Mouse (Mus musculus): ENCODE measurements around the gene Hsd17b12. TPM values are rescaled to one million over a fixed set of nuclear protein-coding genes. Genes with fewer than 3 reads are reported as not detected.

The Hsd17b12 gene
- polyA plus RNA-seq, 1 experiment from 2014 or later, result 102 TPM

DNA sequence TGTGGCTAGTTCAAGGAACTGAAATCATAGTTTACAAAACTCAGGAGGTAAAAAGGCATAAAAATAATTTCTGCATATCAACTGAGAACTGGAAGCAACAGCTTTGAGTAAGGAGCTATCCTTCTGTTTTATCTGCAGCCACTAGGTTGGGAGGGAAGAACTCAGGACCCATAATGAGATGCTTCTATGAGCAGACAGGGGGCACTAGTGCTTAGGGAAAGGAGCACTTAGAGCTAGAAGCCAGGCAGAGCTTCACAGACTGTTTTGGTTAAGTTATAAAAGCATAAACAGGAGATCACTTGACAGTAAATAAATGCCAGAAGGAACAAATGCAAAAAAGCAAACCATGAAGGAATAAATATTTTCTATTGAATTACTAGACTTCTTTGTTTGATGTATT is 103.0 kb downstream of the Hsd17b12 start:
- H3K9me3 ChIP-seq (replicated peaks; ENCODE audit: low read length), result no peaks in the 10 kb centered on the region
- no peak overlapping the region for H3K27ac ChIP-seq
- no peak overlapping the region for H3K9ac ChIP-seq (ENCODE audit: low read depth, low read length)
- no peak overlapping the region for H3K4me2 ChIP-seq (ENCODE audit: low read length)
- H3K4me3 ChIP-seq (replicated peaks; ENCODE audit: low read depth, low read length), result no peak overlapping the region
- no peak for ATAC-seq (replicated peaks; ENCODE audit: low FRiP score, low read depth)
- no peaks in the 10 kb centered on the region for H3K27me3 ChIP-seq (ENCODE audit: insufficient read depth, low read length)
- peak; percentile 85 for DNase-seq (ENCODE audit: low spot score)
- H3K36me3 ChIP-seq (ENCODE audit: insufficient read depth, low read length), result no peaks in the 10 kb centered on the region
- peak; percentile 81 for TF ChIP-seq CTCF (IDR thresholded peaks at IDR 0.05; ENCODE audit: low read depth)
- no peaks in the 10 kb centered on the region for H3K4me1 ChIP-seq (replicated peaks; ENCODE audit: insufficient read depth, low read length)

DNA sequence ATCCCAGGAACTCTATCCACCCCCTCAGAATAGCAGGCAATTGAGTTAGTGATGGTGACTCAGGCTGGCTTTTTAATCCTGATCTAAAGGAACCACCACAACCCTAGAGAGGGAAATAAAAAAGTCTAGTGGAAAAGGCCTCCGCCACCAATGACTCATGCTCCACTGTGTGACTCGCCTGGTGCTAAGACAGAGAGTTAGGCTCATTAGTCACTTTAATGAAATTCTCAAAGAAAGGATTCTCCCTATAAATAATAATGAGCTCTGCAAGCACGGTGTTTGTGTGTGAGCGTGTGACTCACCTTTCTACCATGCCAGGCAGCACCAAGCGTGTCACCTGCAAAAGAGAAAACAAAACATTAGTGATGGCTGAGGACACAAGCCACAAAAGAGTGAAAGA is 105.8 kb downstream of the Hsd17b12 start:
- ATAC-seq (replicated peaks; ENCODE audit: low FRiP score, low read depth), result peak; percentile 29; the same call in 1 of the 2 replicates
- H3K36me3 ChIP-seq (ENCODE audit: insufficient read depth, low read length), result no peaks in the 10 kb centered on the region
- no peak overlapping the region for H3K4me2 ChIP-seq (ENCODE audit: low read length)
- 78% methylated on average over 5 of the region's 5 CpGs for WGBS
- DNase-seq (ENCODE audit: low spot score), result no peak
- H3K4me1 ChIP-seq (replicated peaks; ENCODE audit: insufficient read depth, low read length), result no peaks in the 10 kb centered on the region
- no peak overlapping the region for H3K27ac ChIP-seq
- H3K9me3 ChIP-seq (replicated peaks; ENCODE audit: low read length), result no peaks in the 10 kb centered on the region
- no peak overlapping the region for H3K4me3 ChIP-seq (replicated peaks; ENCODE audit: low read depth, low read length)
- no peak overlapping the region for H3K9ac ChIP-seq (ENCODE audit: low read depth, low read length)
- TF ChIP-seq CTCF (IDR thresholded peaks at IDR 0.05; ENCODE audit: low read depth), result no peak
- H3K27me3 ChIP-seq (ENCODE audit: insufficient read depth, low read length), result no peaks in the 10 kb centered on the region

DNA sequence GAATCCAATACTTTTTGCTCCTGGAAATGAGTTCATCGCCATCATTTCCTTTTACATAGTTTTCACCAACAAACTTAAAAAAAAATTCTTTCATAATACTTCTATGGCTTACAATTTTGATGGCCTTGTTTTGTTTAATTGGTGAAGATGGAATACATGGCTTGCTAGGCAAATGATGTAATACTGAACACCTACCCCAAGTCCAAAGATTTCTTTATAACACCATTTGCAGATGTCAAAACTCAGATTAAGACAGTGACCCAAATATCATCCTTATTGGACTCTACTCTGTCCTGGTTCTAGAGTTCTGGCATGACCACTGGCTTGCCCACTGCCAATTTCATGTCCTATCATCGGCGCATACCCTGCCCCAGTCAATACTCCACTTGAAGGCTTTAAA is 106.9 kb downstream of the Hsd17b12 start:
- TF ChIP-seq CTCF (IDR thresholded peaks at IDR 0.05; ENCODE audit: low read depth), result no peak
- no peaks in the 10 kb centered on the region for H3K9me3 ChIP-seq (replicated peaks; ENCODE audit: low read length)
- no peaks in the 10 kb centered on the region for H3K27me3 ChIP-seq (ENCODE audit: insufficient read depth, low read length)
- no peaks in the 10 kb centered on the region for H3K4me1 ChIP-seq (replicated peaks; ENCODE audit: insufficient read depth, low read length)
- no peak overlapping the region for H3K9ac ChIP-seq (ENCODE audit: low read depth, low read length)
- no peaks in the 10 kb centered on the region for H3K36me3 ChIP-seq (ENCODE audit: insufficient read depth, low read length)
- H3K27ac ChIP-seq, result no peak overlapping the region
- DNase-seq (ENCODE audit: low spot score), result no peak
- no peak overlapping the region for H3K4me3 ChIP-seq (replicated peaks; ENCODE audit: low read depth, low read length)
- H3K4me2 ChIP-seq (ENCODE audit: low read length), result no peak overlapping the region
- ATAC-seq (replicated peaks; ENCODE audit: low FRiP score, low read depth), result no peak
- WGBS, result 98% methylated on average over 3 of the region's 3 CpGs

GRCm38 (mm10) chr2:94049471-94050176 is 108.1 kb downstream of the Hsd17b12 start:
- no peak for TF ChIP-seq CTCF (IDR thresholded peaks at IDR 0.05; ENCODE audit: low read depth)
- no peak overlapping the region for H3K27ac ChIP-seq
- no peaks in the 10 kb centered on the region for H3K27me3 ChIP-seq (ENCODE audit: insufficient read depth, low read length)
- no peaks in the 10 kb centered on the region for H3K9me3 ChIP-seq (replicated peaks; ENCODE audit: low read length)
- 84% methylated on average over 5 of the region's 5 CpGs for WGBS
- ATAC-seq (replicated peaks; ENCODE audit: low FRiP score, low read depth) (no peak), DNase-seq (ENCODE audit: low spot score) (no peak)
- H3K4me3 ChIP-seq (replicated peaks; ENCODE audit: low read depth, low read length), result no peak overlapping the region
- H3K4me1 ChIP-seq (replicated peaks; ENCODE audit: insufficient read depth, low read length), result no peaks in the 10 kb centered on the region
- no peaks in the 10 kb centered on the region for H3K36me3 ChIP-seq (ENCODE audit: insufficient read depth, low read length)
- no peak overlapping the region for H3K9ac ChIP-seq (ENCODE audit: low read depth, low read length)
- H3K4me2 ChIP-seq (ENCODE audit: low read length), result no peak overlapping the region

DNA sequence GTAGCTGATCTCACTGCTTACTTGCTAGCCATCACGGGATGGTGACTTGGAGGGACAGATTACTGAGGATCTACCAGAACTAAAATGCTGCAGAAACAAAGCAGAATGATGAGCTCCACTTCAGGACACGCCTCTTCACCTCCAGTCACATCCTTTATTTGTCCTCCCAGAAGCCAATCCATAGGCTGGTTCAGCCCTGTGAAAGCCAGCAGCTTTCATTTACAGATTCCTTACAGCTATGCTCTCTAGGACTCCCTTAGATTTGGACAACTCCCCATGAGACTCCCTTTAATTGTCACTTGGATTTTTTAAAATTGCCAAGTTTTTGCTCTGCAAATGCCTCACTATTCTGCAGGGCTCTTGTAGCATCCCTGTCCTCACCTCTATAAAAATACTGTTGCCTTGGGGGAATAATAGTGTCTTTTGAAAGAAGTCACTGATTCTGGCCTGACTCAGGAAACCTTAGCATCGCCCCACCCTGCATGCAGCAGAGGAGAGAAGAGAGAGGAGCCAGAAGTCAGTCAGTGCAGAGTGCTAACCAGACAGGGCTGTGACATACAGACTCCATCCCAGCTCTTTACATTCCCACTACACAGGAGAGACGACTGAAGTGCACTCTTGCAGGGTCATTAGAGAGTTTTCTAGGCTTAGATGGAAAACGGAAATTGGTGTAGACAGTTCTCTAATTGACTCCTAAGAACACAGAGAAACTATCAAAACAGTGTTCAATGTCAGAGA is 108.9 kb downstream of the Hsd17b12 start:
- H3K4me1 ChIP-seq (replicated peaks; ENCODE audit: insufficient read depth, low read length), result no peaks in the 10 kb centered on the region
- no peaks in the 10 kb centered on the region for H3K9me3 ChIP-seq (replicated peaks; ENCODE audit: low read length)
- H3K27ac ChIP-seq, result no peak overlapping the region
- no peak overlapping the region for H3K9ac ChIP-seq (ENCODE audit: low read depth, low read length)
- no peak for TF ChIP-seq CTCF (IDR thresholded peaks at IDR 0.05; ENCODE audit: low read depth)
- ATAC-seq (replicated peaks; ENCODE audit: low FRiP score, low read depth) (no peak), DNase-seq (ENCODE audit: low spot score) (no peak)
- H3K36me3 ChIP-seq (ENCODE audit: insufficient read depth, low read length), result no peaks in the 10 kb centered on the region
- H3K4me2 ChIP-seq (ENCODE audit: low read length), result no peak overlapping the region
- WGBS, result 80% methylated on average over 5 of the region's 5 CpGs
- no peak overlapping the region for H3K4me3 ChIP-seq (replicated peaks; ENCODE audit: low read depth, low read length)
- H3K27me3 ChIP-seq (ENCODE audit: insufficient read depth, low read length), result no peaks in the 10 kb centered on the region

DNA sequence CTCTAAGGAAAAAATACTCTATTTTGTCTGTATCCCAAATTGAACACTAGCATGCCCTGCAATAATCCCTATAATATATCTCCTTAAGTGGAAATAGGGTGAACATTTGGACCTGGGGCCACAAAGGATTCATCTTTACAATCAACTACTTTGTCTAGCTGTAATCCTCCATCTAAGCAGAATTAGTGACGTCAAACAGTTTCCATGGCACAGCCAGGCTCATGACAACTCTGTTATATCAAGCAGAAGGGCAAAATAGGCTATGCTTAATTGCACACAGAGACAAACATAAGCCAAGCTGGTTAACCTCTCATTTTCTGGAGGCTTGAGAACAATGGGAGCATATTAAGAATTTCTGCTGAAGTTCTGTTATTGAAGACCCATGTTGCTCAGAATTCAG is 109.5 kb downstream of the Hsd17b12 start:
- WGBS, result 68% methylated on average over 1 of the region's 1 CpGs
- ATAC-seq (replicated peaks; ENCODE audit: low FRiP score, low read depth) (no peak), DNase-seq (ENCODE audit: low spot score) (no peak)
- H3K9me3 ChIP-seq (replicated peaks; ENCODE audit: low read length), result no peaks in the 10 kb centered on the region
- H3K4me2 ChIP-seq (ENCODE audit: low read length), result no peak overlapping the region
- TF ChIP-seq CTCF (IDR thresholded peaks at IDR 0.05; ENCODE audit: low read depth), result no peak
- no peak overlapping the region for H3K9ac ChIP-seq (ENCODE audit: low read depth, low read length)
- no peaks in the 10 kb centered on the region for H3K27me3 ChIP-seq (ENCODE audit: insufficient read depth, low read length)
- H3K36me3 ChIP-seq (ENCODE audit: insufficient read depth, low read length), result no peaks in the 10 kb centered on the region
- no peaks in the 10 kb centered on the region for H3K4me1 ChIP-seq (replicated peaks; ENCODE audit: insufficient read depth, low read length)
- no peak overlapping the region for H3K4me3 ChIP-seq (replicated peaks; ENCODE audit: low read depth, low read length)
- H3K27ac ChIP-seq, result no peak overlapping the region

Data from kidney, postnatal 0 days (tissue).